Mouse (Mus musculus): ENCODE results near the gene Vps45. TPM values are rescaled to one million over a fixed set of nuclear protein-coding genes. Genes with fewer than 3 reads are reported as not detected.
A peak's percentile ranks its signal among the peaks of the same experiment; 100 is the strongest.

Gene Vps45
- polyA plus RNA-seq, 1 experiment from 2014 or later, result 33.6 TPM

- no peak for ATAC-seq (ENCODE audit: extremely low read depth, insufficient number of reproducible peaks, low FRiP score, low TSS enrichment)
- 55% methylated on average over 6 of the region's 6 CpGs for WGBS
These were observed 33.7 kb upstream of the Vps45 start for GRCm38 (mm10) chr3:96091966-96092365.

GRCm38 (mm10) chr3:96091146-96091545 is 32.9 kb upstream of the Vps45 start:
- ATAC-seq (ENCODE audit: extremely low read depth, insufficient number of reproducible peaks, low FRiP score, low TSS enrichment), result no peak

More at GRCm38 (mm10) chr3:96091966-96092365, 33.7 kb upstream of the Vps45 start:
- no peaks in the 10 kb centered on the region for H3K9me3 ChIP-seq
- H3K4me1 ChIP-seq, result peaks cover 14% of the 10 kb centered on the region
- H3K4me3 ChIP-seq, result no peak overlapping the region
- H3K36me3 ChIP-seq, result no peaks in the 10 kb centered on the region
- H3K9ac ChIP-seq, result no peak overlapping the region
- no peak overlapping the region for H3K4me2 ChIP-seq
- no peak overlapping the region for H3K27ac ChIP-seq (replicated peaks)
- H3K27me3 ChIP-seq (replicated peaks), result no peaks in the 10 kb centered on the region

GRCm38 (mm10) chr3:96089882-96090489 is 31.7 kb upstream of the Vps45 start:
- no peak overlapping the region for H3K27ac ChIP-seq (replicated peaks)
- peaks cover 14% of the 10 kb centered on the region for H3K4me1 ChIP-seq
- no peak overlapping the region for H3K4me3 ChIP-seq
- no peaks in the 10 kb centered on the region for H3K36me3 ChIP-seq
- WGBS, result 46% methylated on average over 2 of the region's 2 CpGs
- H3K9ac ChIP-seq, result no peak overlapping the region
- no peak for ATAC-seq (ENCODE audit: extremely low read depth, insufficient number of reproducible peaks, low FRiP score, low TSS enrichment)
- no peaks in the 10 kb centered on the region for H3K9me3 ChIP-seq
- no peaks in the 10 kb centered on the region for H3K27me3 ChIP-seq (replicated peaks)
- no peak overlapping the region for H3K4me2 ChIP-seq

More at GRCm38 (mm10) chr3:96091146-96091545, 32.9 kb upstream of the Vps45 start:
- 71% methylated on average over 2 of the region's 2 CpGs for WGBS
- Histone ChIP-seq H3K9ac (no peak overlapping the region), H3K4me3 (no peak overlapping the region), H3K4me1 (peaks cover 14% of the 10 kb centered on the region), H3K27me3 (replicated peaks) (no peaks in the 10 kb centered on the region), H3K27ac (replicated peaks) (no peak overlapping the region), H3K36me3 (no peaks in the 10 kb centered on the region), H3K4me2 (no peak overlapping the region), H3K9me3 (no peaks in the 10 kb centered on the region)

- Histone ChIP-seq H3K9ac (no peak overlapping the region), H3K27ac (replicated peaks) (no peak overlapping the region), H3K4me1 (no peaks in the 10 kb centered on the region; the same call in 1 of the 2 replicates), H3K27me3 (replicated peaks) (no peaks in the 10 kb centered on the region), H3K4me2 (no peak overlapping the region), H3K36me3 (no peaks in the 10 kb centered on the region), H3K4me3 (no peak overlapping the region), H3K9me3 (peaks cover 4% of the 10 kb centered on the region; the same call in 1 of the 2 replicates)
- WGBS, result 79% methylated on average over 4 of the region's 4 CpGs
- ATAC-seq (ENCODE audit: extremely low read depth, insufficient number of reproducible peaks, low FRiP score, low TSS enrichment), result no peak
These were observed 29.5 kb upstream of the Vps45 start for GRCm38 (mm10) chr3:96087801-96088200.

GRCm38 (mm10) chr3:96087219-96087618 is 29.0 kb upstream of the Vps45 start:
- H3K27ac ChIP-seq (replicated peaks), result no peak overlapping the region
- 60% methylated on average over 2 of the region's 2 CpGs for WGBS
- no peak overlapping the region for H3K4me3 ChIP-seq
- no peaks in the 10 kb centered on the region; the same call in 1 of the 2 replicates for H3K4me1 ChIP-seq
- peak; percentile 74; the same call in 1 of the 2 replicates for ATAC-seq (ENCODE audit: extremely low read depth, insufficient number of reproducible peaks, low FRiP score, low TSS enrichment)
- no peak overlapping the region for H3K9ac ChIP-seq
- no peak overlapping the region for H3K4me2 ChIP-seq
- H3K27me3 ChIP-seq (replicated peaks), result no peaks in the 10 kb centered on the region
- H3K9me3 ChIP-seq, result peaks cover 4% of the 10 kb centered on the region; the same call in 1 of the 2 replicates
- H3K36me3 ChIP-seq, result no peaks in the 10 kb centered on the region

- WGBS, result 73% methylated on average over 10 of the region's 10 CpGs
- ATAC-seq (ENCODE audit: extremely low read depth, insufficient number of reproducible peaks, low FRiP score, low TSS enrichment), result no peak
- Histone ChIP-seq H3K27ac (replicated peaks) (no peak overlapping the region), H3K9me3 (peaks cover 4% of the 10 kb centered on the region; the same call in 1 of the 2 replicates), H3K36me3 (no peaks in the 10 kb centered on the region), H3K4me3 (no peak overlapping the region), H3K4me2 (no peak overlapping the region), H3K4me1 (no peaks in the 10 kb centered on the region; the same call in 1 of the 2 replicates), H3K9ac (no peak overlapping the region), H3K27me3 (replicated peaks) (no peaks in the 10 kb centered on the region)
These were observed 26.0 kb upstream of the Vps45 start for GRCm38 (mm10) chr3:96084146-96084755.

GRCm38 (mm10) chr3:96082714-96083508 is 24.6 kb upstream of the Vps45 start:
- no peak for ATAC-seq (ENCODE audit: extremely low read depth, insufficient number of reproducible peaks, low FRiP score, low TSS enrichment)
- WGBS, result 62% methylated on average over 15 of the region's 15 CpGs
- H3K4me2 ChIP-seq, result no peak overlapping the region

GRCm38 (mm10) chr3:96082100-96082499 is 23.8 kb upstream of the Vps45 start:
- no peak overlapping the region for H3K27ac ChIP-seq (replicated peaks)
- no peaks in the 10 kb centered on the region; the same call in 1 of the 2 replicates for H3K4me1 ChIP-seq
- peaks cover 4% of the 10 kb centered on the region; the same call in 1 of the 2 replicates for H3K9me3 ChIP-seq
- H3K4me2 ChIP-seq, result no peak overlapping the region
- no peak overlapping the region for H3K4me3 ChIP-seq
- H3K9ac ChIP-seq, result no peak overlapping the region
- 81% methylated on average over 2 of the region's 2 CpGs for WGBS
- H3K36me3 ChIP-seq, result no peaks in the 10 kb centered on the region
- no peak for ATAC-seq (ENCODE audit: extremely low read depth, insufficient number of reproducible peaks, low FRiP score, low TSS enrichment)
- no peaks in the 10 kb centered on the region for H3K27me3 ChIP-seq (replicated peaks)

More at GRCm38 (mm10) chr3:96082714-96083508, 24.6 kb upstream of the Vps45 start:
- Histone ChIP-seq H3K9me3 (peaks cover 4% of the 10 kb centered on the region; the same call in 1 of the 2 replicates), H3K27me3 (replicated peaks) (no peaks in the 10 kb centered on the region), H3K36me3 (no peaks in the 10 kb centered on the region), H3K4me1 (no peaks in the 10 kb centered on the region; the same call in 1 of the 2 replicates), H3K27ac (replicated peaks) (no peak overlapping the region), H3K4me3 (no peak overlapping the region), H3K9ac (0 out of 2 replicates have a peak overlapping the region, but pooled peaks have one; percentile 29)

- H3K4me1 ChIP-seq, result no peaks in the 10 kb centered on the region; the same call in 1 of the 2 replicates
- no peak overlapping the region for H3K4me3 ChIP-seq
- peaks cover 4% of the 10 kb centered on the region; the same call in 1 of the 2 replicates for H3K9me3 ChIP-seq
- H3K4me2 ChIP-seq, result no peak overlapping the region
- H3K36me3 ChIP-seq, result no peaks in the 10 kb centered on the region
- H3K27me3 ChIP-seq (replicated peaks), result no peaks in the 10 kb centered on the region
- no peak overlapping the region for H3K9ac ChIP-seq
- 72% methylated on average over 4 of the region's 4 CpGs for WGBS
- H3K27ac ChIP-seq (replicated peaks), result no peak overlapping the region
- ATAC-seq (ENCODE audit: extremely low read depth, insufficient number of reproducible peaks, low FRiP score, low TSS enrichment), result no peak
These were observed 23.4 kb upstream of the Vps45 start for GRCm38 (mm10) chr3:96081650-96082049.

- ATAC-seq (ENCODE audit: extremely low read depth, insufficient number of reproducible peaks, low FRiP score, low TSS enrichment), result no peak
- Histone ChIP-seq H3K27me3 (replicated peaks) (no peaks in the 10 kb centered on the region), H3K36me3 (no peaks in the 10 kb centered on the region), H3K4me3 (no peak overlapping the region), H3K4me1 (no peaks in the 10 kb centered on the region; the same call in 1 of the 2 replicates), H3K27ac (replicated peaks) (no peak overlapping the region), H3K9ac (no peak overlapping the region), H3K4me2 (no peak overlapping the region), H3K9me3 (peaks cover 4% of the 10 kb centered on the region; the same call in 1 of the 2 replicates)
- 63% methylated on average over 1 of the region's 1 CpGs for WGBS
These were observed 22.7 kb upstream of the Vps45 start for GRCm38 (mm10) chr3:96081006-96081405.

GRCm38 (mm10) chr3:96078711-96079110 is 20.4 kb upstream of the Vps45 start:
- 63% methylated on average over 3 of the region's 3 CpGs for WGBS
- no peaks in the 10 kb centered on the region for H3K36me3 ChIP-seq
- no peak overlapping the region for H3K4me2 ChIP-seq
- H3K27ac ChIP-seq (replicated peaks), result no peak overlapping the region
- no peaks in the 10 kb centered on the region for H3K9me3 ChIP-seq
- H3K4me3 ChIP-seq, result no peak overlapping the region
- no peak for ATAC-seq (ENCODE audit: extremely low read depth, insufficient number of reproducible peaks, low FRiP score, low TSS enrichment)
- no peaks in the 10 kb centered on the region for H3K27me3 ChIP-seq (replicated peaks)
- H3K9ac ChIP-seq, result no peak overlapping the region
- H3K4me1 ChIP-seq, result no peaks in the 10 kb centered on the region; the same call in 1 of the 2 replicates

Data from heart, embryonic 13.5 days (tissue).